In genomic region chr11:67855035-67855434, GRCm38 (mm10) we compare ENCODE assay signal across 9 mouse cellular contexts. TPM values are rescaled to one million over a fixed set of nuclear protein-coding genes. Genes with fewer than 3 reads are reported as not detected.
A peak's percentile ranks its signal among the peaks of the same experiment; 100 is the strongest.
DNase-seq lines count a peak whose midpoint lies in the region; ATAC-seq and TF ChIP-seq lines count a peak whose summit lies in the region.
"Had no signal": no experiment of that assay in that cellular context is flagged by ENCODE, and none has a peak within 500 bp of the region (broad histone marks: within the 10 kb centered on the region; RNA-seq: fewer than 3 reads in every experiment).

No protein-coding gene starts in this region.

- no peak for ATAC-seq in heart, embryonic 11.5 days (replicated peaks; ENCODE audit: insufficient number of reproducible peaks, low FRiP score, low TSS enrichment)
- ATAC-seq in liver, postnatal 0 days, result no peak

- H3K79me2 ChIP-seq in heart, adult 2 months (replicated peaks; ENCODE audit: control insufficient read depth, insufficient read depth, low read length), result no peaks in the 10 kb centered on the region

- peak; percentile 74 for TF ChIP-seq CTCF in heart, adult 2 months (IDR thresholded peaks at IDR 0.05)
- peak; percentile 10; the same call in 1 of the 2 replicates for TF ChIP-seq CTCF in spleen, adult 2 months (IDR thresholded peaks at IDR 0.05; ENCODE audit: extremely low read depth, insufficient read depth, insufficient read length, insufficient replicate concordance)
- peak; percentile 62 for TF ChIP-seq CTCF in liver, postnatal 0 days (IDR thresholded peaks at IDR 0.05; ENCODE audit: low read depth)

- H3K27me3 ChIP-seq in heart, adult 2 months (ENCODE audit: control insufficient read depth, insufficient read depth, low read length), result no peaks in the 10 kb centered on the region
- H3K27me3 ChIP-seq in heart, embryonic 11.5 days (ENCODE audit: control insufficient read depth, insufficient read depth, low read length), result no peaks in the 10 kb centered on the region
- no peaks in the 10 kb centered on the region for H3K27me3 ChIP-seq in spleen, adult 2 months (ENCODE audit: control insufficient read depth, insufficient read depth, low read length)
- H3K27me3 ChIP-seq in liver, postnatal 0 days (ENCODE audit: insufficient read depth, low read length), result no peaks in the 10 kb centered on the region
- H3K27me3 ChIP-seq: embryonic facial prominence, embryonic 12.5 days had no signal

- TF ChIP-seq EP300 in heart, adult 2 months (IDR thresholded peaks at IDR 0.05; ENCODE audit: insufficient read depth, low read depth, low read length), result no peak
- no peak for TF ChIP-seq EP300 in liver, postnatal 0 days (IDR thresholded peaks at IDR 0.05; ENCODE audit: low read depth)

- no peak overlapping the region for H3K4me2 ChIP-seq in heart, embryonic 11.5 days
- no peak overlapping the region for H3K4me2 ChIP-seq in liver, postnatal 0 days (ENCODE audit: low read depth, low read length)
- H3K4me2 ChIP-seq: embryonic facial prominence, embryonic 12.5 days had no signal

- H3K9ac ChIP-seq in heart, adult 2 months (ENCODE audit: low read depth, low read length), result no peak overlapping the region
- no peak overlapping the region for H3K9ac ChIP-seq in heart, embryonic 11.5 days (ENCODE audit: low read depth, low read length)
- H3K9ac ChIP-seq in liver, postnatal 0 days (replicated peaks), result no peak overlapping the region
- H3K9ac ChIP-seq: embryonic facial prominence, embryonic 12.5 days had no signal

- intact Hi-C loops in heart, adult 2 months (cut with DNase I), result loop anchor here (2.0 kb wide), 1 partner anchor 36 kb away; no protein-coding TSS in a partner anchor

- H3K4me1 ChIP-seq in heart, adult 2 months (ENCODE audit: control insufficient read depth, insufficient read depth, low read length), result no peaks in the 10 kb centered on the region
- H3K4me1 ChIP-seq in heart, embryonic 11.5 days (ENCODE audit: control insufficient read depth, insufficient read depth, low read length), result no peaks in the 10 kb centered on the region
- no peaks in the 10 kb centered on the region for H3K4me1 ChIP-seq in spleen, adult 2 months (ENCODE audit: control insufficient read depth, insufficient read depth, insufficient read length)
- H3K4me1 ChIP-seq in liver, postnatal 0 days (ENCODE audit: insufficient read depth), result no peaks in the 10 kb centered on the region
- H3K4me1 ChIP-seq: embryonic facial prominence, embryonic 12.5 days had no signal

- peak; percentile 17 to 44 for DNase-seq in heart, adult 2 months
- no peak for DNase-seq in spleen, adult 2 months (ENCODE audit: low read depth in 1 of 2, low spot score in 2 of 2)
- DNase-seq in spleen, postnatal 36 days (ENCODE audit: low spot score in 2 of 2), result no peak
- peak; percentile 12 for DNase-seq in c-Kit-positive CD71-negative TER-119-negative erythroid progenitor cells, embryonic 14.5 days (ENCODE audit: low read depth)
- peak; percentile 21 for DNase-seq in liver, postnatal 0 days
- DNase-seq in T-cell, adult 2 months (ENCODE audit: low spot score), result no peak
- DNase-seq in urinary bladder, postnatal 10 days (ENCODE audit: low spot score), result no peak

- H3K9me3 ChIP-seq in heart, embryonic 11.5 days (replicated peaks; ENCODE audit: control insufficient read depth, low read length), result no peaks in the 10 kb centered on the region
- no peaks in the 10 kb centered on the region for H3K9me3 ChIP-seq in liver, postnatal 0 days (ENCODE audit: low read length)
- H3K9me3 ChIP-seq: embryonic facial prominence, embryonic 12.5 days had no signal

- 23% methylated on average over 2 of the region's 2 CpGs for WGBS in heart, adult 2 months
- 40% methylated on average over 2 of the region's 2 CpGs for WGBS in heart, embryonic 11.5 days (ENCODE audit: insufficient replicate concordance)
- WGBS in spleen, adult 2 months, result 19% methylated on average over 2 of the region's 2 CpGs
- 25% methylated on average over 2 of the region's 2 CpGs for WGBS in liver, postnatal 0 days (ENCODE audit: insufficient replicate concordance)

- no peak overlapping the region for H3K4me3 ChIP-seq in heart, adult 2 months
- H3K4me3 ChIP-seq in heart, embryonic 11.5 days (ENCODE audit: low read depth, low read length), result no peak overlapping the region
- no peak overlapping the region for H3K4me3 ChIP-seq in spleen, adult 2 months (ENCODE audit: extremely low read depth, insufficient read depth, insufficient read length)
- H3K4me3 ChIP-seq in liver, postnatal 0 days (ENCODE audit: low read depth, low read length), result no peak overlapping the region
- H3K4me3 ChIP-seq: embryonic facial prominence, embryonic 12.5 days had no signal

- no peak overlapping the region for H3K27ac ChIP-seq in heart, adult 2 months
- no peak overlapping the region for H3K27ac ChIP-seq in heart, embryonic 11.5 days (ENCODE audit: low read depth, low read length)
- H3K27ac ChIP-seq in spleen, adult 2 months (ENCODE audit: insufficient read depth, low read length), result no peak overlapping the region
- no peak overlapping the region for H3K27ac ChIP-seq in liver, postnatal 0 days (ENCODE audit: low read depth)
- H3K27ac ChIP-seq: embryonic facial prominence, embryonic 12.5 days had no signal

- no peak for TF ChIP-seq POLR2A in heart, adult 2 months (IDR thresholded peaks at IDR 0.05; ENCODE audit: insufficient read depth, low read depth, low read length)
- no peak for TF ChIP-seq POLR2A in spleen, adult 2 months (IDR thresholded peaks at IDR 0.05; ENCODE audit: low read depth, low read length)

- H3K36me3 ChIP-seq in heart, adult 2 months (ENCODE audit: control insufficient read depth, insufficient read depth, low read length), result no peaks in the 10 kb centered on the region
- no peaks in the 10 kb centered on the region for H3K36me3 ChIP-seq in heart, embryonic 11.5 days (ENCODE audit: control insufficient read depth, insufficient read depth, low read length)
- no peaks in the 10 kb centered on the region for H3K36me3 ChIP-seq in spleen, adult 2 months (ENCODE audit: control insufficient read depth, insufficient read depth, low read length)
- H3K36me3 ChIP-seq in liver, postnatal 0 days (replicated peaks; ENCODE audit: insufficient read depth, low read length), result no peaks in the 10 kb centered on the region
- H3K36me3 ChIP-seq: embryonic facial prominence, embryonic 12.5 days had no signal

RNA-seq across cellular contexts. Expression of gene Dhrs7c, which starts 57.0 kb away (rescaled TPM):
- total RNA-seq in heart, adult 2 months (2021), result 100 to 1,000 TPM; 178 to 217 TPM
- 214 and 333 TPM in 2 replicates for polyA plus RNA-seq in heart, adult 2 months (2012; rRNA removed)
- polyA plus RNA-seq in heart, embryonic 11.5 days (2014; fragmentation: Nextera tagmentation; extraction: Ambion mirVana), result 0.39 and 0.86 TPM in 2 replicates
- not detected in 2 replicates for polyA plus RNA-seq in spleen, adult 2 months (2012; rRNA removed)
- 0.95 TPM in 1 of 2 replicates, not detected in the other for polyA plus RNA-seq in liver, postnatal 0 days (2015; fragmentation: Nextera tagmentation; extraction: Ambion mirVana)

Comparison
In these comparisons a context has a peak if more than half of its experiments do, and no peak if none do; other contexts are left out.
1. RNA of gene Dhrs7c, which starts 57.0 kb away (polyA plus RNA-seq): 214 to 333 TPM in heart, adult 2 months; 0.39 to 0.86 TPM in heart, embryonic 11.5 days, not detected in spleen, adult 2 months and 0.95 TPM in liver, postnatal 0 days; every median in the first group is over 100 times any median in the second.
2. DNase-seq: peak in heart, adult 2 months (2 of 2), c-Kit-positive CD71-negative TER-119-negative erythroid progenitor cells, embryonic 14.5 days (single experiment) and liver, postnatal 0 days (single experiment); none in spleen, adult 2 months (0 of 2), spleen, postnatal 36 days (0 of 2), T-cell, adult 2 months (single experiment) and urinary bladder, postnatal 10 days (single experiment).
3. CTCF ChIP-seq: peak in every context shown above with its lines; median percentile 74 in heart, adult 2 months; 62 in liver, postnatal 0 days; 10 in spleen, adult 2 months.